Mouse (Mus musculus) kidney, postnatal 10 days (tissue): ENCODE data around the gene Map4k4.

Experiments
- DNase-seq: peaks from one replicate; pipeline ENCODE4 v3.0.0; 2021; ENCODE audit warnings: mixed read lengths

The Map4k4 gene

GRCm38 (mm10) chr1:39936934-39937333, 36.2 kb downstream of the Map4k4 start:
- DNase-seq: no peak

DNA sequence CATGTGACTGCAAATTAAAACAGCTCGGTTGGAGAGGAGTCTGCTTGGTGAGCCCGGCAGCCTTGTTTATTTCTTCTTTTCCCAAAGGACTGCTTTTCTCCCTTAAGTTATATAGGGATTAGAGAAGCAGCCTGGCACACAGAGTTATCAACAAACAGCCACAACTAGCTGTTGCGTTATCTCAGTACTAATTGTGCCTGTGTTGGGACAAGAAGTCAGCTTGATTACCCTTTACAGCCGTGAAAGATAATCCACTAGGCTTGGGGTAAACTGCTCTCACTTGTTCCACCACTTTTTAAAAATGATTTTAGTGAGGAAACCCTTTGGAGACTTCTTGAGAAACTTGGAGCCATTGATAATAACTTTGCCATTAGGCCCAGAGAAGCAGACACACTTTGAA, 36.9 kb downstream of the Map4k4 start:
- DNase-seq: no peak

GRCm38 (mm10) chr1:39939401-39939800, 38.7 kb downstream of the Map4k4 start:
- no peak for DNase-seq

DNA sequence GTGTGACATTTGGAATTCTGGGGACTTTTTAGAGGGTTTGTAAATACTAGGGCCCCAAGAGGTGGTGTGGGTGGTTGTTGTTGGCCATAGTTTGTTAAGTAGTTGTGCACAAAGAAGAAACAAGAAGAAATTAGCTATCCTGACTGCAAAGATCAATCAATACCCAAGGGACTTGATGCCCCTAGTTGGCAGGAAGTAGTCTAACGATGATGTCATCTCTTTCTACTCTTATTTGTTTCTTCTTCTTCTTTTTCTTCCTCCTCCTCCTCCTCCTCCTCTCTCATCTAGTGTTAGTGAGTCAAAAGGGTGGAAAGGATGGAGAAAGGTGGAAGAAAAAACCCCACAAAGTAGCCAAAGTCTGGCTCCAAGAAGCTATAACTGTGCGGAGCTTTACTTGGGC, 39.6 kb downstream of the Map4k4 start:
- no peak for DNase-seq

DNA sequence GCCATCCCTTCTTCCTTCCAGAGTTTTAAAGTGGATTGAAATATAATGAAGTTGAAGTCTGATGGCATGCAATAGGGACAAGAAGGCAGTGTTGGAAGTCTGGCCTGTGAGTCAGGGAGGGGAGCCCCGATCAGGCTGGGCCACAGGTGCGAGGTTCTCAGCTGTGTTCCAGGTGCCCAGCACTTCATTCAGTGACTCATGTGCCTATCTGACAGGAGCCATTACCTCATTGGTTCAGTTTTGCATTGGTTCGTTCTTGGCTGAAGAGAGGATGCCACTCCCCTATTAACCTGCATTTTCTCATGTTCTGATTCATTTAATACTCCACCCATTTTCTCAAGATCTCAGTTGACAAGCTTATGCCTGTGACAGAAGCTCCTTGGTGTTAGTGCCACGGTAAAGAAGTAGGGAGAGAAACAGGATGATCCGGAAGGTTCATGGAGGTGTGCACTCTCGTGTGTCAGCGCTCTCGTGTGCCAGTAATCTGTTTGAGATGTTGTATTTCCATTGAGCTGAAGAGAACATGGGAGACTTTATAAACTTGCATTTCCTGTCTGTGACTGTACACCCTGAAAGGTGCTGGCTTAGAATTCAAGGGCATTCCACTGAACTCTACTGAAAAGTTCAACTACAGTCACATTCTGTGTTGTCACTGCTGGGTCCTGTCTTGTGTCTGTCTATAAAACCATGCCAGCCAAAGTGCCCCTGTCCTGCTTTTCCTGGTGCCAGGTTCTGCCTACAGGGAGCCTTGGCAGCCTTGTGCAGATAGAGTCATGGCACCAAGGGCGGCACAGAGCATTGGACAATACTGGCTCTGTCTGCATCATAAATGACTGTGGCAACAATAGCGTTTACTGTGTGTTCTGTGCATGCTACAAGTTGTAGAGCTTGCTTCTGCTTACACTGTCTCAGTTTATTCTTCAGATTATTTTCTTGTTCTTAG, 40.8 kb downstream of the Map4k4 start:
- DNase-seq: no peak

DNA sequence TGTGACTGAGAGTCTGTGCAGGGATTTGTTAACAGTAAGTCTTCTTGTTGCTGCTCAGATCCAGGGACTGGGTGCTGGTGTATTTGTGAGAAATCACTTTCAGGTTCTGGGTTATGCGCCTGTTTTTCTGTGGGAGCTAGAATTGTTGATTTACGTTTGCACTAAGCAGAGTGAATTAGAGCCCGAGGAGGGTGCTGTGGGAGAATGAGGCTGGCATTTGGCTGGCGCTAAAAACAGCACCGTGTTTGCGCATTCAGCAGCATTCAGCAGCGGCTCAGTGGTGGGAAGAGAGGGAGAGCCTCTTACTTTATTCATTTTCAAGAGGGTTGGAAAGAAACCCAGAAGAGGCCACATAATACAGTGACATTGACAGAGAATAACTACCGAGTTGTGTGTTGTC, 42.2 kb downstream of the Map4k4 start:
- DNase-seq: no peak

DNA sequence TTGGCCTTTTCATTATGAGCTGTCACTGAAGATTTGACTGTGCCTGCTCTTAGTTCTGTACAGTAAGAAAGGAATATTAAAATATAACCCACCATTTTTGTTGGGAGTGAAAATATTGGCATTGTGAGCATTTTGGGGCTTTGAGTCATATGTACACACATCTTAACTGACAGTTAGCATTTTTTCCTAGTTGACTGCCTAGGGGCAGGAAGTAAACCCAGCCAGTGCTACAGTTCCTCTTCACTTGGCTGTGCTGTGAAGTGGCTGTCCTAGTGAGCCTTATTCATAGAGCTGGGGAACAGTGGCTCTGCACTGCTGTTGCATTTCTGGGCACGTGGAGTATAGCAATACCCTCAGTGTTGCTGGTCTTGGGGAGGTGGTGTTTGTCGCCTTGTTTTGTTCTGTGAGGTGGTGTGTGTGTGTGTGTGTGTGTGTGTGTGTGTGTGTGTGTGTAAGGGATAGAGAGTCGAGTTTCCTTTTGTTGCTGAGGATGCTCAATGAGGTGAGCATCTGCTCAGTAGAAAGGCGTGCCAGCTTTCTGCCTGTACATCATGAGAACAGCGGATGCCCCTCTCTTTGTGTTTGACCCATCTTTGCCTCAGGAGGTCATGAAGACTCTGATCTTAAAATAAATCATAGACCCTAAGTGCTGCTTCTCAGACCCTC, 43.7 kb downstream of the Map4k4 start:
- DNase-seq: no peak

GRCm38 (mm10) chr1:39944972-39945323, 44.2 kb downstream of the Map4k4 start:
- no peak for DNase-seq

DNA sequence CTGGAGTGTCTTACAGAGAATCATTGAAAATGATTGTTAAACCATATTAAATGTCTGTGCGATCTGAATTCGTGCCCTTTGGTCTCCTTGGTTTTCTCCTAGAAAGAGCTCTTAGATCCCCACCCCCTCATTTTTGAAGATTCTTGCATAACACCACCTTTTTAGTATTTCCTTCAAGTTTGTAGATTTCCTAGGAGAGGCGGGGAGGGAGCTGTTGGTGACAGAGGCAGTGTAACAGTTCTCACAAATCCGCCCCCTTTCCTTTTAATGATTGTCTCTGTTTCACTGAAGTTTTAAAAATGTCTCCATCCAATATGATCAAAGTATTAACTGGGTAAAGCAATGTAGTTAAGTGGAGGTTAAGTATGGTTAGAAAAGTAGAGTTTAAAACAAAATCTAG, 45.7 kb downstream of the Map4k4 start:
- no peak for DNase-seq

GRCm38 (mm10) chr1:39947179-39947578, 46.5 kb downstream of the Map4k4 start:
- no peak for DNase-seq

GRCm38 (mm10) chr1:39947701-39948359, 47.1 kb downstream of the Map4k4 start:
- DNase-seq: no peak

GRCm38 (mm10) chr1:39949205-39949604, 48.5 kb downstream of the Map4k4 start:
- no peak for DNase-seq

DNA sequence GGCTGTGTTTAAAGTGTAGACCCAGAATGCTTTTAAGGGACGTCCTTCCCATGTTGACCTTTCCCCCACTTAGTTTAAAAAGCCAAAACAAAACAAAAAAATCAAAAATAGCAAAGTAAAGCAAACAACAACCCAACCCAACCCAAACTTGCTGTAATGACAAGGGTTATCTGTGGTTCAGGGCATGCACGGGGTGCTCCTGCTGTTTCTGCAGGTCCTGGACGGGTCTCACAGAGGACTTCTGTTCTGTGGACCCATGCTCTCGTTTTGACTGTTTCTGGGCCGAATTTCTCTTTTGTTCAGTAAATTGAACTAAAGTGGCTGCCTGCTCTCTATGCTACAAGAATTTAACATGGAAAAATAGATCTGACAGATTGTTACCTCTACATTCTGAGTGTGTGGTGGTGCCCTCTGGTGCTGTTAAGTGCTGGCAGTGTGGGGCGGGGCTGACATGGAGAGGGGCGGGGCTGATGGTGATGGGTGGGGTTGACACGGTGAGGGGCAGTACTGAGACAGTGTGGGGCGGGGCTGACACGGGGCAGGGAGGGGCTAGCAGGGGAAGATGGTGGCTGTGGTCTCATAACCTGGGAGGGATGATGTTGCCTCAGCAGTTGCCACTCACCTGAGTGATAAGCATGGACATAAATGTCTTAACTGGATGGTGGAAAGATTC, 49.2 kb downstream of the Map4k4 start:
- peak; percentile 63 for DNase-seq

DNA sequence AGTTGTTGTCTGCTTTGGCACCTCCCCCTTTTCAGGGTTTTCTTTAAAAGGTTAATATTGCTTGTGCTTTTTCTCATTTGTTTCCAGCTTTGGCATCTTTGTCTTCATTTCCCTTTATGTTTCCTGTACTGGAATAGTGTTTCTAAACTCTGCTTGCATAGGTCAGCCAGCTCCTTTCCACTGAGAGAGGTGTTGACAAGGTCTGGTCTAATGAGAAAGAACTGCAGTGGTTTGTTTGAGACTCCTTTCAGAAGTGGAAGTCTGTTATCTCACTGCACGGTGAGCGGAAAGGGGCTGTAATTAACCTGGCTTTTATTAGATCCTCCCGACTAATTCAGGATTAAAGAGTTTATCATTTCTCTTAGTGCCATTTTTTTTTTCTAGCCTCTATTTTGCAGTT, 49.9 kb downstream of the Map4k4 start:
- DNase-seq: no peak

- no peak for DNase-seq
Observed at GRCm38 (mm10) chr1:39954652-39955051, 53.9 kb downstream of the Map4k4 start.

- DNase-seq: no peak
Observed at GRCm38 (mm10) chr1:39956712-39957111, 56.0 kb downstream of the Map4k4 start.

GRCm38 (mm10) chr1:39957981-39958380, 57.3 kb downstream of the Map4k4 start:
- no peak for DNase-seq

DNA sequence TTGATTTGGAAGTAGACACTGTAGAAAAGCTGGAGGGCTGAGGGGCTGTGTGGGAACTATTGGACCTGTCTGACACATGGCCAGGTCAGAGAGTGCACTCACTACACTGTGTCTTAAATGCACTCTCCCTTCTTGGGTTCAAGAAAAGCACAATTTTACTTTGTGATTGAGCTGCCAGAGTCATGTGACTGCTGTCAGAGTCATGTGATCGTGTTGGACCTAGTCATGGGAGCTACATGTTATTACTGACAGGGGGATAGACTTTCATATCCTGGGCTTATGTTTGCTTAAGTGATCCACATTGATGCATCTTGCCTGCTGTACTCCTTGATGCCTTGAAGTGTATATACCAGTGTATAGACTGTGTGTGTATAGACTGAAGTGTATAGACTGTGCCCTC, 59.9 kb downstream of the Map4k4 start:
- no peak for DNase-seq

DNA sequence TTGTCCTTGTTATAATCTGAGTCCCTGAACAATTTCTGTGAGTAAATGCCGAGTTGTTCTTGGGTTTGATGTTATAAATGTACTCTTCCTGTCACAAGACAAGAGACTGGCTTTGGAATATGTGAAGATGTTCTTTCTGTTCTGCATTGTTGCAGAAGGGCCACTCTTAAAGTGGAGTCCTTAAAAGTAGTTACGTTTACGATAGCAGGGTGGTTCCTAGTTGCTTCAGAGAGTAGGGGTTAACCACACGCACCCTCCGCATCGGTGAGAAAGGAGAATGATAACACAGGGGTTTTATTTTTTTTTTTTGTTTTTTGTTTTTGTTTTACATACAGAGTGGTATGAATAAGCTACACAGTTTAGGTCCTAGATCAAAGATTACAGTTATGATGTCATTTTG, 60.4 kb downstream of the Map4k4 start:
- no peak for DNase-seq

GRCm38 (mm10) chr1:39962321-39962720, 61.6 kb downstream of the Map4k4 start:
- DNase-seq: no peak

GRCm38 (mm10) chr1:39962840-39963239, 62.1 kb downstream of the Map4k4 start:
- DNase-seq: no peak

GRCm38 (mm10) chr1:39963821-39964220, 63.1 kb downstream of the Map4k4 start:
- DNase-seq: no peak

DNA sequence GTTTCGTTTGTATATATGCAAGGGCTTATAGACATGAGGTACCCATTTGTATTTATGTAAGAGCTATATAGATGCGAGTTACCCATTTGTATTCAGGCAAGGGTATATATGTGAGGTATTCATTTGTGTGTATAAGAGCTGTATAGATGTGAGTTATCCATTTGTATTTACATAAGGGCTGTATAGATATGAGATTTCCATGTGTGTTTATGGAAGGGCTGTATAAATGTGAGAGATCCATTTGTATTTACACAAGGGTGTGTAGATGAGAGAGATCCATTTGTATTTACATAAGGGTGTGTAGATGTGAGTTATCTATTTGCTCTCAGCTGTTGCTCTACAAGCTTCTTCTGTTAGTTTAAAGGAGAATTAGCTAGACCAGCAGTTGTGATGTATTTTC, 63.7 kb downstream of the Map4k4 start:
- no peak for DNase-seq
